Mouse (Mus musculus): ENCODE measurements around the gene Pdss2.
"Not testable (repeated sequence)": the region's sequence is repeated elsewhere in the genome, so short reads cannot be mapped to it uniquely, and the experiment has no call there.

Pdss2 gene

DNA sequence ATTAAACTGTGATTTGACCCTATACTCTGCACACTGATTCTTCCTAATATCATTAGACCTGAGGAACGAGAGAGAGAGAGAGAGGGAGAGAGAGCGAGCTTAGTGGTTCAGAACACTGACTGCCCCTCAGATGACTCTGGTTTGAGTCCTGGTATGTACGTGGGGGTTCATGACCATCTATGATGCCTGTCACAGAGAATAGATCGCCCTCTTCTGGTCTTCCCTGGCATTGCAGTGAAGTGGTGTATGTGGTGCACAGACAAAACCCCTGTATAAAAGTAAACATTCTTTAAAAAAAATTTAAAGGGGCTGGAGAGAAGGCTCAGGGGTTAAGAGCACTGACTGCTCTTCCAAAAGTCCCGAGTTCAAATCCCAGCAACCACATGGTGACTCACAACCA, 157.0 kb downstream of the Pdss2 start:
- no peak for DNase-seq

DNA sequence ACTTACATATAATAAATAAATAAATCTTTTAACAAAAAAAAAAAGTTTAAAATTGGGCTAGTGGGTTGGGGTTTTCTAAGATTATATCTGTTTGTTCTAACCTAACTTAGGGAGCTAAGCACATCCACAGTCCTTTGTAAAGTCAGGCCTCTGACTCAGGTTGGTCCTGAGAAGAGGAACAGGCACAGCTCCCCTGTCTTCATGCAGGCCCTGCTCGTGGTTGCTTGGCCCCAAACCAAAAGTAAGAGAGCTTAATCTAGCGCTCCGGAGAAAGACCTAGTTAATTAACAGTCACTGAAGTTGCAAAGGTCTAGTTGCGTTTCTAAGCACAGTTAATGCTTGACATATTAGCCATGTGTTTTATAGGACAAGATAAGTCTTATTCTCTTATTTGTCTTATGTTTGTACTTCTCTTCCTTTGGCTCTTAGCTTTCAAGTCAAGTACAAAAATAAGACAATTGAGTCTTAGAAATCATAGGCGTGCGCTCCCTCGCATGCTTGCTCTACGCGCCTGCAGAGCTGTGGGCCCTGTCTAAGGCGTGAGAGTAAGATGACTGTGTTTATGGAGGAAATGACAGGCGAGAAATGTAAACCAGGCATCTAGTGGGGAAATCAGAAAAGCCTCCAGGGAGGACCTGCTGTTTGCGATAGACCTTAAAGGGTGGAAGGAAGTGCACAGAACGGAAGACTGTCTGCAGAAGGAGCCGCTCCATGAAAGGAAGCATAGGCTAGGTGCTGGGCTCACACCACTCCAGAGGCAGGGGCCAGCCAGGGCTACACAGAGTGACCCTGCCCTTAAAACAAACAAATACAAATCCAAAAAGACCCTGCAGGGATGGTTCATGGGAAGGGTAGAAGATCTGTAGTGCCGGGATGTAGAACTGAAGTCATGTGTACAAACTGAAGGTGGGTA, 157.7 kb downstream of the Pdss2 start:
- no peak for DNase-seq

DNA sequence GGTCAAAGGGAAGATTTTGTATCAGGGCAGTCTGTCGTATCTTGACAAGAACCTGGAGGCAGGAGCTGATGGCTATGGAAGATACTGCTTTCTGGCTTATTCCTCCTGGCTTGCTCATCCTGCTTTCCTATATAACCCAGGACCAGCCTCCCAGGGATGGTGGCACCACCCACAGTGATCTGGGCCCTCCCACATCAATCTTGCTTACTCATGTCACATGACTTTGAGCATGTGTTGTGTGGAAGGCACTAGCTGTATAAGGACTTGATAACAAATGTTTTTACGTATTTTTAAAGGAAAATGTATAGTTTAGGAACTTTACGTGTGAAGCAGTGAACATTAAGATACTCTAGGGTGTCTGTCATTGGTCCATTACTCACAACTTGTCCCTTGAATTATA, 161.4 kb downstream of the Pdss2 start:
- no peak for DNase-seq

DNA sequence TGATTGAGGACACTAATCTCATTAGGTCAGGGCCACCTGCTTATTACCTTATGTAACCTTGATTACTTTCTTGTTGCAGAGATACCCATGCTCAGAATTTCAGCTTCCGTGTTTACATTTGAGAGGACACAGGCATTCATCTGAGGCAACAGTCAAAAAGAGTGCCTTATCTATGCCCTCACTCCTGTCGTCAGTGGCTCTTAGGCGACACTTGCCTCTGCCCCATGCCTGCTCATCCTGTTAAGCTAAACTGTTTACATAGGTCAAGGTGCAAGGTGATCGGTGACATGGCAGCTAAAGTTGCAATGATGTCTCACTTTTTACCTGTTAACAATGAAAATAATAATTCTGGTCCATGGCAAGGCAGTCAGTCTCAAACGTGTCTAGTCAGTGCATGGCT, 163.3 kb downstream of the Pdss2 start:
- no peak for DNase-seq

DNA sequence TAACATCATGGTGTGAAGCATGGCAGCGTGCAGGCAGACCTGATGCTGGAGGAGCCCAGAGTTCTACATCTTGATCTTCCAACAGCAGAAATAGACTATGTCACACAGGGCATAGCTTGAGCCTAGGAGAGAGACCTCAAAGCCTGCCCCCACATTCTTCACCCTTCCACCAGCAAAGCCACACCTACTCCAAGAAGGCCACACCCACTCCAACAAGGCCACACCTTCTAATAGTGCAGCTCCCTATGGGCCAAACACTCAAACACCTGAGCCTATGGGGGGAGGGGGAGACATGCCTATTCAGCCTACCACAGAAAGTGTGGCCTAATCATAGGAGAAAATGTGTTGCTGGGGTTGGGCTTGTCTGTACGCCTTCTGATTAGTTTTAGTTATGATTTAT, 171.6 kb downstream of the Pdss2 start:
- DNase-seq, result no peak

DNA sequence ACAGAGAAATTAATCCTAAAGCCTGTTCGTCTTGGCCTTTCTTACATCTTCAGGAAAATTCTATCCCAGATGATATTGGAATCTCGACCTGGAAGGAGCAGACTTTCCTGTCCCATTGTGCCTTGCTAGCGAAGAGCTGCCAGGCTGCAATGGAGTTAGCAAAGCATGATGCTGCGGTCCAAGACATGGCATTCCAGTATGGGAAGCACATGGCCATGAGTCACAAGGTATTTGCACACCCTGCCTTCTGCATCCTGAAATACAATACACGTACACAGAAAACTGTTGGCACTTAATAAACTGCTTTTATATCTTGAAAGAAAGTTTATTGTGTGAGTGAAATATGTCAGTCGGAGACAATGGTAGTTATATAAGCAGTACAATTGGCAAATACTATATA, 172.5 kb downstream of the Pdss2 start:
- no peak for DNase-seq

DNA sequence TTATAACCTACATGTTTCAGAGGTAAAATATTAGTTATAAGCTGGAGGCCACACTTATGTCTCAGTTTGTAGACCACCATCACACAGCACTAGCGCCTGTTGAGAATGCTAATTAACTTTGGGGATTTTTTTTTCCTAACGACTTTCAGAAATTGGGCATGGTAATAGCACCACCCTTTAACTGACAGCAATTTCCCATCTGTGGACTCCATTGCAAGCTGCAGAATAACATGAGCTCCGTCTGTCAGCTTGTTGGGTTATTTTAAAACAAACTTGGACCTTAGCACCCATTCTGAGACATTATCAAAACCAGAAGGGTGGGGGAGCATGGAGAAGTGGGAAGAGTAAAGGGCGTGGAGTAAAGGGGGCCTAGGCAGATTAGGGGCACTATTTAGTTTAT, 174.5 kb downstream of the Pdss2 start:
- no peak for DNase-seq

DNA sequence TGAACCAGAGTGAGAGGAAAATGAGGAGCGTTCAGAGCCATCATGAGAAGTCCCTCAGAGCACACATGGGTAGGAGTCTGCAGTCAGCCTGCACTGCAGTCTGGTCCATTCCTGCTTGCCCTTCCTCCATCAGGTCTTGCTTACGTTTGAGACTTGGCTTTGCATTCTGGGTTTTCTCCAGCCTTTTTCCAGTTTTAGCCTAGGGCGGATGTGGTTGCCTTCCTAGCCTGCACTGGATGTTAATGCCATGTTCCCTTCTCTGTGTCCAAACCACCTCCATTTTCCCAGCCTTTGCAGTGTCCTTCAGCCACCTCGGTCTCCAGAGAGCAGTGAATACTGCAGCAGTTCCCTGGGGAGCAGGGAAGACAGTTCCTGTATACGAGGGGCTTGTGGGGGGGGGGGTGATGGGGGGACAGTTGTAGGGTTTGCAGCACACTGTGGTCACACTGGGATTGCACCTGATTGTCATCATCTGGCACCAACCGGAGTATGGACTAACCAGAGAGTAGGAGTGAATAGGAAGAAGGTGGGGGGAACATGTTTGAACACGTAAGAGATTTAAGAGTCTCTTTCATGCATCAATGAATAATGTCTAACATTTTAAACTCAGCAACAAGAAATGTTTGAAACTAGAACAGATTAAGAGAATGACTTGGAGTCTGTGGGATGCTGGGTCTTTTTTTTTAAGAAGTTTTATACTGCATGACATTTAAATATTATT, 178.5 kb downstream of the Pdss2 start:
- DNase-seq, result no peak

DNA sequence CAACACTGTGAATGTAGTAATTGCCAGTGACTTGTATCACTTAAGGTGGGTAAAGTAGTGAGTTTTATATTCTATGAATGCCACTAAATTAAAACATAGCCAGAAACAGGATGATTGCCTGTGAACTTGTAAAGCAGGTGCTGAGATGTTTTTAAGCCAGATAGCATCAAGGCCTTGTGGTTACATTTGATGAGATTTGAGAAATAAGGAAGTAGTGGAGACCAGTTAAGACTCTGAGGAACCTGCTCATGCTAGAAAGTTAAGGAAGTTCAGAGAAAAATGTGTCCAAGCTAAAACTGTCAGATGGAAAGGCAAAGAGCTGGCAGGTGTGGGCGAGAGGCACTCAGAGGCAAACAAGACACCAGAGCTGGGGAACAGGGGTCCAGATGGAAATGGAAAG, 184.8 kb downstream of the Pdss2 start:
- DNase-seq, result no peak

DNA sequence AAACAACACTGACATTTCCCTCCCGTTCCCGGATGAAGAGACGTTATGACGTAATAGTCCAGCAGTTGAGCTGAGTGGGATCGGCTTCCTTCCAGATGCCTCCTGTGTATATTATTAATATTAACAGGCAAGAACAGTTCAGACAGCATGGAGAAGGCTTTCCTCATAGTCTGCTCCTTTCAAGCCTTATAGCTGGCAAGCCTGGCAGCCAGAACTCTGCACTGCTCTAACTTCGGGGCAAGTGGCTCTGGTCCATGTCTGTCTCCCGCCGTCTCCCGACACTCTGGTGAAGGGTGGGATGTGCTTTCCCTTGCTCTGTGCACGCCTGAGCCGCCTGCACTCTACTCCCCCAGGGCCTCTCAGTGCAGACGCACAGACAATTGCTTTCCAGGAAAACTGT, 185.6 kb downstream of the Pdss2 start:
- DNase-seq, result no peak

DNA sequence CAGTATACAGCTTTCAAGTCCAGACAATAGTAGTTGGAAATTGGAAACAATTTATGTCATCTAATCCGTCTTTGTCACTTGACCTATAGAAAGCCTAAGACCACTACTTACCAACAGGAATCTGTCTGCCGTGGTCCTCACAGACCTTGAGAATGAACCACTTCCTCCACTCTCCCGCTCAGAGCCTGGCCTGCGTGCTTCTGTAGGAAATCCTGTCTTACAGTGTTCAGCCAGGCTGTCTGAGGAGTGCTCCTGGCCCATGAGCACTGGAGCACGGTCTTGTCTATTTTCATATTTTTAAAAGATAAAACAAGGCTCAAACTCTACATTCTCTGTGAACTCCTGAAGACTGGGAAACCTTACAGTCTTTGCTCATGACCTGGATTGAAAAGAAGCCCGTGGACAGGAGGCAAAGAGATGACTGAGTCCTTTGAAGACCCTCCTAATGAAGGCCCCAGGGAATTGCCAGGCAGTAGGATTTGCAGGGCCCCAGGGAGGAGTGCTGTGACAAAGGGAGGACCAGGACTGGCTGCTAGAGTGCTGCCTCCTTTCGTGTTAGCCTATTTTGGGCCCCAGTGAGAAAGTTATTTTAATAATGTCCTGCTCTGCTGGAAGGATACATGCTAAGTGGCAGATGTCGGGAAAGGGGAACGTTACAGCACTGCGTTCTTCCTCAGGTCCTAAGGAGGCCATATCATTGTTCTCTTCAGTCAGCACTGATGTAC, 188.4 kb downstream of the Pdss2 start:
- DNase-seq, result no peak

DNA sequence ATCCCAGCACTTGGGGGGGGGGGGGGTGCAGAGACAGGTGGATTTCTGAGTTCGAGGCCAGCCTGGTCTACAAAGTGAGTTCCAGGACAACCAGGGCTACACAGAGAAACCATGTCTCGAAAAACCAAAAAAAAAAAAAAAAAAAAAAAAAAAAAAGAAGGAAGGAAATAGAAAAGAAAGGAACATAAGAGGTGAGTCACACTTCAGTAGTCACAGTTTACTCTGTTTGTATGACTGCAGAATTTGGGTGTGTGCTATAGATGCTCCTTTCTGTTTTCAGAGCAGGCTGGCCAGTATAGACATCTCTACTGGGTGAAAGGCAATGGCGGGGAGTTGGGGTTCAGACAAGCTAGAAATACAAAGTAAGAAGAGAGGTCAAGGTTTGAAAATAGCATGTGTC, 189.9 kb downstream of the Pdss2 start:
- not testable (repeated sequence) for DNase-seq

DNA sequence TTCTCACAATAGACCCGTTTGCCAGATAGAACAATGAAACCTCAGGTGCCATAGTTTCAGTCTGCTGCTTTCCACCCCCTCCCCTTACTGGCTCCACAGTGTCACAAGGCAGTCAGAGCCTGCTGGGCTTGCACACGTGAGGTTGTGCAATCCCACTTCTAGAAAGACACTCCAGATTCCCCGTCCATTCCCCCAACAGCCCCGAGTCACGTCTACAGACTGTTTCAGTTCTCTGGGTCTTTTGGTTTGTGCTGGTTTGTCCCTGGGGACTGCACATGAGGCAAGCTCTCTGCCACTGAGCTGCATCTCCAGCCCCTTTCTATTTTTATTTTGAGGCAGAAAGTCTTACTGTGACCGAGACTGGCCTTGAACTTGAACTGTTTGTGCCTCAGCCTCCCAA, 196.1 kb downstream of the Pdss2 start:
- no peak for DNase-seq

DNA sequence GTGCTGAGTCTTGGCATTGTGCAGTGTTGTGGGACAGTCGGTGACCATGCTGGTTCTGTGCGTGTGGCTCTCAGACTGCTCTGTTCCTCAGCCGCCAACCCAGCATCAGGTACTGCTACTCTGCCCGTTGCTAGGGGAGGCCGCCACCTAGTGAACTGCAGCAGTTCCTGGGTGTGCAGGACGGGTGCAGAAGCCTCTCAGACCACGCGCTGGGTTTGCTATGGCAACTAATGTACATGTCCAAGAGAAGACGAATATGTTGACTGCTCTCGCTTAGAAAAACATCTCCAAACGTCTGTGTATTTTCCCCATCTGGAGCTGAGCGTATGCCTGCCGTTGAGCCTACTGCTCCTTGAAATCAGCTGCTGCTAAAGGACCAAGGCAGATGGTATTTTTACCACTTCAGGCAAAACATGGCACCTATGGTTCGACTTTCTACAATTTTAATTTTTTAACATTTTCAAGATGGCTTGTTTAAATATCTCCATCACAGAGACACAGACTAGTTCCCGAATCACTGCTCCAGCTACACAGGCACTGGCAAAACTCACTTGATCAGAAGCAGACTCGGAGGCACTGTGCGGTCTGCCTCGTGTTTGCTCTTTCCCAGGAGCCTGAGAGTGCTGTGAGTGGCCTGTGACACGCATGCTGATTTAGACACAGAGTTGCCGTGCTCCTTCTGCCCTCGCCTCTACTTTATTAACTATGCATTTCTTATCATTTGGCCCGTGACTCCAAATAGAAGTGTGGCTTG, 199.6 kb downstream of the Pdss2 start:
- no peak for DNase-seq

DNA sequence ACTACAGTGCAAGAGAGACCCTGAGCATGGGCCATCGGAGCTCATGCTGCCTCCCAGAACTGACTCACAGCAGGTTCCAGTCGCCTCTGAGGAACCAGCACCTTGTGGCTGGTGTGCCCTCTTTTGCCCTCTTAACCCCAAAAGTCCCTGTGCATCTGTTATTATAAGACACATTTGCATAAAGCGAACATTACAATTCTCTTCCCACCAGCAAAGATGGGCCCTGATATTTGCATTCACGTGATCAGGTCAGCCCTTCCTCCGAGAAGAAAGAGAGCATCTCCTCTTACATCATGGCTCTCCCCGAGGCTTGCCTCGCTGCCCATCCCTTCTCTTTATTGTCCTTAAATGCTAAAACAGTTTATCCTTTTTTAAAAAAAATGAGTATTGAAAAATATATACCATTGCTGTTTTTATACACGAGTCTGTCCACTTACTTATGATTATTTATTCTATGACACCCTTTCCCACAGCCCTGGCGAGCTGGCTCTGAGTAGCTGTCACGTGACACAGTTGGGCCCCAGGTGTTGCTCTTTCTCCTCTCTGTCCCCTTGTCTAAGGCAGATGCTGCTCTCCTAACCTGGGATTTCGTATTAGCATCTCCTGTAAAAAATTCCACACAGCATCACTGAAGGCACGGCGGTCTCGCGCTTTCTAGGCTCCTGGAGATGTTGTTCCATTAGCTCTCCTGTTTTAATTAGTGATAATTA, 200.9 kb downstream of the Pdss2 start:
- no peak for DNase-seq

DNA sequence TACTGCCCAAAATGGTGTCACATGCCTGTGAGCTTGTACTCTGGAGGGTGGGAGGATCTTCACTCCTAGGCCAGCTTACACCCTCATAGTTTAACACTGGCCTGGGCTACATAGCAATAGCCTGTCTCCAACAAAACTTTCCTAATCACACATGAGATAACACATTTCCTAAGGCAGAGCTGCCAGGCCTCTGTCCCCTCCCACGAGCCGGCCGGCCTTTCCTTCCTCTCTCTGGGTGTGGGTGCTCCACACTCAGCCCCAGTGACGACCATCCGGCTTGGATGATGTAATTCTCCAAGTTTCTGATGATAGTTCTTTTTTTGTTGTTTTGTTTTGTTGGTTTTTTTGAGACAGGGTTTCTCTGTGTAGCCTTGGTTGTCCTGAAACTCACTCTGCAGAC, 203.3 kb downstream of the Pdss2 start:
- no peak for DNase-seq

DNA sequence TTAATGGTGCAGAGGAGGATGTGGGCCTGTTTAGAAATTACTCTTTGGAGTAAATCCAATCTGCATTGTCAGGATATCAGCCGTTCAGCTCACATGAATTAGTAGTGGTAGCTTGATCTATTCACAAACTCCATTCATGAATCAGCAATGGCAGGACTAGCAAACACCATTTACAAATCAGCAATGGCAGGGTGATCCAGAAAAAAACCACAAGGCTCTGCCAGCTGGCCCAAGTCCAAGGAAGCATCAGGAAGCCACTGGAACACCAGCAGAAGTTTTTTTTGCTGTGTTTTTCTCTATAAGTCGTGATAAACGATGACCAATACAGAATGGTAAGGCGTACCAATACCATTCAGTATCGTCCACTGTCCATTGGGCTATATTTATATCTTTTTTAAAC, 209.3 kb downstream of the Pdss2 start:
- DNase-seq, result no peak

DNA sequence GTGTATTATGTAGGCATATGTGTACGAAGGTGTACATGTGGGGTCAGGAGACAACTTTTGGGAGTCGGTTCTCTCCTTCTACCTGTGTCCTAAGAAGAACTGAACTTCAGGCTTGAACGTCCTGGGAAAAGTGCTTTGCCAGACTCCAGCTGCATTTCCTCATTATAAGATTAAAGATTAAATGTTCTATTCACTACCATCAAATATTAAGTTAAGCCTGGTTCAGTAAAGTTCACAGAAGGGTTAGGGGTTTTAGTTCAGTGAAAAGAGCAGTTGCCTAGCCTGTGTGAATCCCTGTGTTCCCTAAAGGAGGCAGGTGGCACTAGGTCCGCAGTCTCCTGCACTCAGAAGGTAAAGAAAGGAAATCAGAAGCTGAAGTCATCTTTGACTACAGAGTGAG, 213.0 kb downstream of the Pdss2 start:
- DNase-seq, result no peak

DNA sequence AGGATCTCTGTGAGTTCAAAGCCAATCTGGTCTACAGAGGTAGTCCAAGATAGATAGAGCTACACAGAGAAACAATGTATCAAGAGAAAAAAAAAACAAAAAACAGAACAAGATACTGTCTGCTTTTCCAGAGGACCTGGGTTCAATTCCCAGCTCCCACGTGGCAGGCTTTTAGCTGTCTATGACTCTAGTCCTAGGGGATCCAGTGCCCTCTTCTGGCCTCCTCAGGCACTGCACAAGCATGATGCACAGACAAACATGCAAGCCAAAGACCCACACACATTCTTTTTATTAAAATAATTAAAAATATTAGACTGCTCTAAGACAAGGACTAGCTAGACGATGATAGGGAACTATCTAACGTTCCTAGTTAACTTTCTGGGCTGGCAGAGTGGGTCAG, 214.5 kb downstream of the Pdss2 start:
- no peak for DNase-seq

DNA sequence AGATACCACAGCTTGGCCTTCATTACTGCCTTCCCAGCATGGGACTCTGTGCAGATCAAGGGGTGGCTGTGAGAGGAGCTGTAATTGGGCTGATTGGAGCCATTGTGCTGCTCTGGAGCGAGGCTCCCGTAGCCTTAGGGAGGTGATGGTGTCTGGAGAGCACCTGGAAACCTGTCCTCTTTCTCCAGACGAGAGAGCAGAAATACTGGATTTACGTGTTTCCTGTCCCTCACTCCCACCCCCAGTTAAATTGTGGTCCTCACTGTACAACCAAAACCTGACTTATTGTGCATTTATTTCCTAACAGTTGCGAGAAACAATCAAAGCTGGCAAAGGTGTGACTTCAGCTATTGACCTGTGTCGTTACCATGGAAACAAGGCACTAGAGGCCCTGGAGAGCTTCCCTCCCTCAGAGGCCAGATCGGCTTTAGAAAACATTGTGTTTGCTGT, 218.2 kb downstream of the Pdss2 start:
- DNase-seq, result no peak

DNA sequence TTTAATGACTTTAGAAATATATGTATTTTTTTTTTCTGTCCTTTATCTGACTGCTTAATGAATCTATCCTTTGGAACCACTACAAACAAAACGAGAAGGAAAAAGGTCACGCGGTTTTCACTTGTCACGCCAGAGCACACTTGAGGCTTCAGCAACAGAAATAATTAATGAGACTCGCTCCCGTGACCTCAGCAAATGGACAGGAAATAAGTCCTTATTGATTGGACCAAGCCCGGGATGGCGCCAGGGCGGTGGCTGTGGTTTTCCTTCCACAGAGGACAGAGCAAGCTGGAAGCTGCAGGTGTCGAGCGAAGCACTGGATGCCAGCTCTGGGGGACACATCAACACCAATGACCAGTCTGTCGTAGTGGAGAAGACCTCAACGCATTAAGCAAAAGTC, 218.8 kb downstream of the Pdss2 start:
- DNase-seq, result no peak

All from thymus, adult 18-20 months (tissue).